Mouse (Mus musculus): ENCODE data around the gene Mrpl12. TPM values are rescaled to one million over a fixed set of nuclear protein-coding genes. Genes with fewer than 3 reads are reported as not detected.

Gene Mrpl12
- total and polyA plus RNA-seq, 3 experiments: 374 to 461 (median 457) TPM

- H3K4me3 ChIP-seq (ENCODE audit: control insufficient read depth in 1 of 2, insufficient read depth in 1 of 2, low read depth in 2 of 2, low read length in 2 of 2): no peak overlapping the region
- H3K4me1 ChIP-seq (ENCODE audit: control insufficient read depth in 1 of 2, insufficient read depth in 2 of 2, low read length in 2 of 2): peaks cover 0 to 20% of the 10 kb centered on the region in 2 experiments; a peak in 2 of 4 replicates
- H3K79me2 ChIP-seq (ENCODE audit: control insufficient read depth, insufficient read depth, low read length, poor library complexity): peaks cover 19% of the 10 kb centered on the region
- H3K36me3 ChIP-seq (ENCODE audit: control insufficient read depth in 1 of 2, insufficient read depth in 2 of 2, low read length in 2 of 2): peaks cover 0 to 11% of the 10 kb centered on the region in 2 experiments; a peak in 2 of 4 replicates
- no peak overlapping the region for H3K9ac ChIP-seq (ENCODE audit: control insufficient read depth, low read depth, low read length, poor library complexity, severe bottlenecking)
- H3K9me3 ChIP-seq (replicated peaks; ENCODE audit: insufficient read depth, low read length): no peaks in the 10 kb centered on the region
- no peaks in the 10 kb centered on the region for H3K27me3 ChIP-seq (ENCODE audit: control insufficient read depth in 1 of 2, insufficient read depth in 2 of 2, low read length in 2 of 2)
- DNase-seq (ENCODE audit: low read depth, low spot score): no peak
- TF ChIP-seq CHD1 (IDR thresholded peaks at IDR 0.05; ENCODE audit: low read depth, low read length) (no peak), MEF2A (IDR thresholded peaks at IDR 0.05; ENCODE audit: extremely low read depth, insufficient replicate concordance, low read depth, low read length, poor library complexity, severe bottlenecking) (no peak), E2F4 (IDR thresholded peaks at IDR 0.05; ENCODE audit: borderline replicate concordance, low read depth, low read length) (no peak), NELFE (IDR thresholded peaks at IDR 0.05; ENCODE audit: low read depth, low read length) (no peak), SMC3 (IDR thresholded peaks at IDR 0.05; ENCODE audit: low read depth, low read length) (no peak), NRF1 (IDR thresholded peaks at IDR 0.05; ENCODE audit: insufficient read depth, low read depth, low read length, poor library complexity, severe bottlenecking) (no peak), SIN3A (IDR thresholded peaks at IDR 0.05; ENCODE audit: low read length) (no peak), TCF12 (IDR thresholded peaks at IDR 0.05; ENCODE audit: low read depth, low read length) (no peak)
- no peak overlapping the region for H3K27ac ChIP-seq (ENCODE audit: control insufficient read depth, low read depth, low read length)
These were observed 9.5 kb downstream of the Mrpl12 start for GRCm38 (mm10) chr11:120493911-120494310.

- H3K4me3 ChIP-seq (ENCODE audit: control insufficient read depth in 1 of 2, insufficient read depth in 1 of 2, low read depth in 2 of 2, low read length in 2 of 2): no peak overlapping the region
- 0 out of 4 replicates have a peak, but pooled peaks of 1 of the 2 experiments have one; percentile 1 for TF ChIP-seq POLR2A (IDR thresholded peaks at IDR 0.05; ENCODE audit: control insufficient read depth in 1 of 2, insufficient read depth in 1 of 2, low read depth in 1 of 2, low read length in 2 of 2, poor library complexity in 1 of 2)
- TF ChIP-seq EP300 (IDR thresholded peaks at IDR 0.05; ENCODE audit: low read depth in 1 of 2, low read length in 2 of 2): no peak
- peaks cover 10% of the 10 kb centered on the region for H3K79me2 ChIP-seq (ENCODE audit: control insufficient read depth, insufficient read depth, low read length, poor library complexity)
- DNase-seq (ENCODE audit: low read depth, low spot score): no peak
- H3K27ac ChIP-seq (ENCODE audit: control insufficient read depth, low read depth, low read length): no peak overlapping the region
- no peaks in the 10 kb centered on the region for H3K9me3 ChIP-seq (replicated peaks; ENCODE audit: insufficient read depth, low read length)
- no peaks in the 10 kb centered on the region for H3K27me3 ChIP-seq (ENCODE audit: control insufficient read depth in 1 of 2, insufficient read depth in 2 of 2, low read length in 2 of 2)
- 0 out of 4 replicates have a peak, but pooled peaks cover 0 to 4% of the 10 kb centered on the region in 2 experiments for H3K4me1 ChIP-seq (ENCODE audit: control insufficient read depth in 1 of 2, insufficient read depth in 2 of 2, low read length in 2 of 2)
- no peaks in the 10 kb centered on the region; a peak in 1 of 4 replicates for H3K36me3 ChIP-seq (ENCODE audit: control insufficient read depth in 1 of 2, insufficient read depth in 2 of 2, low read length in 2 of 2)
- no peak overlapping the region for H3K9ac ChIP-seq (ENCODE audit: control insufficient read depth, low read depth, low read length, poor library complexity, severe bottlenecking)
These were observed 13.0 kb downstream of the Mrpl12 start for GRCm38 (mm10) chr11:120497436-120497835.

- Histone ChIP-seq H3K9me3 (replicated peaks; ENCODE audit: insufficient read depth, low read length) (no peaks in the 10 kb centered on the region), H3K4me1 (ENCODE audit: control insufficient read depth in 1 of 2, insufficient read depth in 2 of 2, low read length in 2 of 2) (no peaks in the 10 kb centered on the region), H3K27me3 (ENCODE audit: control insufficient read depth in 1 of 2, insufficient read depth in 2 of 2, low read length in 2 of 2) (no peaks in the 10 kb centered on the region), H3K36me3 (ENCODE audit: control insufficient read depth in 1 of 2, insufficient read depth in 2 of 2, low read length in 2 of 2) (no peaks in the 10 kb centered on the region), H3K4me3 (ENCODE audit: control insufficient read depth in 1 of 2, insufficient read depth in 1 of 2, low read depth in 2 of 2, low read length in 2 of 2) (no peak overlapping the region), H3K9ac (ENCODE audit: control insufficient read depth, low read depth, low read length, poor library complexity, severe bottlenecking) (no peak overlapping the region), H3K79me2 (ENCODE audit: control insufficient read depth, insufficient read depth, low read length, poor library complexity) (peaks cover 3% of the 10 kb centered on the region; the same call in 1 of the 2 replicates), H3K27ac (ENCODE audit: control insufficient read depth, low read depth, low read length) (no peak overlapping the region)
- TF ChIP-seq ZKSCAN1 (IDR thresholded peaks at IDR 0.05; ENCODE audit: low read depth, low read length) (no peak), SMC3 (IDR thresholded peaks at IDR 0.05; ENCODE audit: low read depth, low read length) (no peak), CTCF (IDR thresholded peaks at IDR 0.05 in 2 of 3, conservative IDR thresholded peaks at IDR 0.05 in 1 of 3; ENCODE audit: control insufficient read depth in 1 of 3, insufficient read depth in 1 of 3, low read depth in 2 of 3, low read length in 3 of 3, poor library complexity in 1 of 3, severe bottlenecking in 1 of 3) (no peak), GATA1 (IDR thresholded peaks at IDR 0.05; ENCODE audit: low read depth, low read length) (no peak), SIN3A (IDR thresholded peaks at IDR 0.05; ENCODE audit: low read length) (no peak), HCFC1 (IDR thresholded peaks at IDR 0.05; ENCODE audit: low read depth, low read length) (no peak), ETS1 (IDR thresholded peaks at IDR 0.05; ENCODE audit: low read depth, low read length) (no peak), USF1 (IDR thresholded peaks at IDR 0.05; ENCODE audit: low read depth, low read length) (no peak), TBP (IDR thresholded peaks at IDR 0.05; ENCODE audit: low read depth, low read length) (no peak), KAT2A (conservative IDR thresholded peaks at IDR 0.05; ENCODE audit: low read depth, low read length) (no peak), E2F4 (IDR thresholded peaks at IDR 0.05; ENCODE audit: borderline replicate concordance, low read depth, low read length) (no peak), JUND (IDR thresholded peaks at IDR 0.05; ENCODE audit: low read depth, low read length) (no peak), ZMIZ1 (IDR thresholded peaks at IDR 0.05; ENCODE audit: low read depth, low read length) (no peak), MYB (IDR thresholded peaks at IDR 0.05; ENCODE audit: low read depth, low read length) (no peak)
- no peak for DNase-seq (ENCODE audit: low read depth, low spot score)
These were observed 13.8 kb downstream of the Mrpl12 start for GRCm38 (mm10) chr11:120498226-120498625.
